Mouse (Mus musculus) cerebellum, adult 2 months (tissue): Measurements from ENCODE around the gene Il4i1. TPM values are rescaled to one million over a fixed set of nuclear protein-coding genes. Genes with fewer than 3 reads are reported as not detected.

ENCODE experiments used
- DNase-seq, 2 experiments: peaks; one replicate each; pipeline ENCODE4 v3.0.0; 2021
- H3K27ac ChIP-seq: fragments of 200-500 bp; 2 replicates; pipeline ENCODE4 v1.5.1; 2012; ENCODE audit warnings: low read length, control low read depth, inconsistent platforms; ENCODE audit not compliant: insufficient read depth
- H3K27me3 ChIP-seq: fragments of 200-500 bp; 2 replicates; pipeline ENCODE4 v1.6.1; 2012; ENCODE audit warnings: inconsistent platforms, mild to moderate bottlenecking, low read length, moderate library complexity; ENCODE audit not compliant: control insufficient read depth, insufficient read depth
- H3K4me1 ChIP-seq: fragments of 200-500 bp; 2 replicates; pipeline ENCODE4 v1.6.1; 2011; ENCODE audit warnings: low read length; ENCODE audit not compliant: control insufficient read depth, insufficient read depth
- H3K4me3 ChIP-seq: fragments of 200-500 bp; replicated peaks from 2 replicates; pipeline ENCODE3; 2011; ENCODE audit warnings: mild to moderate bottlenecking, low read depth, low read length, control low read depth; ENCODE audit not compliant: insufficient read depth
- CTCF ChIP-seq: fragments of 200-500 bp; IDR thresholded peaks from 2 replicates; pipeline ENCODE4 v1.5.1; 2011; ENCODE audit warnings: low read depth, mild to moderate bottlenecking, control low read depth, low read length, moderate library complexity, borderline replicate concordance; ENCODE audit not compliant: insufficient read depth
- POLR2A ChIP-seq: fragments of 200-500 bp; IDR thresholded peaks from 2 replicates; pipeline ENCODE4 v1.6.1; 2011; ENCODE audit warnings: low read length, control low read depth, borderline replicate concordance; ENCODE audit not compliant: insufficient read depth
- WGBS: fragments of 180-500 bp; shearing (Covaris S2); methylation state at CpG from one replicate; pipeline ENCODE4 v1.1.7; 2018; 5-methylcytosine and 5-hydroxymethylcytosine counted together
- polyA plus RNA-seq: library from polyadenylated mRNA; depleted of rRNA; stranded (reverse); fragments of >200 nt; gene quantifications from 2 replicates; pipeline ENCODE4 v1.2.3, GENCODE M21; 2012

The Il4i1 gene
- polyA plus RNA-seq, 1 experiment, result 1.9 TPM

DNA sequence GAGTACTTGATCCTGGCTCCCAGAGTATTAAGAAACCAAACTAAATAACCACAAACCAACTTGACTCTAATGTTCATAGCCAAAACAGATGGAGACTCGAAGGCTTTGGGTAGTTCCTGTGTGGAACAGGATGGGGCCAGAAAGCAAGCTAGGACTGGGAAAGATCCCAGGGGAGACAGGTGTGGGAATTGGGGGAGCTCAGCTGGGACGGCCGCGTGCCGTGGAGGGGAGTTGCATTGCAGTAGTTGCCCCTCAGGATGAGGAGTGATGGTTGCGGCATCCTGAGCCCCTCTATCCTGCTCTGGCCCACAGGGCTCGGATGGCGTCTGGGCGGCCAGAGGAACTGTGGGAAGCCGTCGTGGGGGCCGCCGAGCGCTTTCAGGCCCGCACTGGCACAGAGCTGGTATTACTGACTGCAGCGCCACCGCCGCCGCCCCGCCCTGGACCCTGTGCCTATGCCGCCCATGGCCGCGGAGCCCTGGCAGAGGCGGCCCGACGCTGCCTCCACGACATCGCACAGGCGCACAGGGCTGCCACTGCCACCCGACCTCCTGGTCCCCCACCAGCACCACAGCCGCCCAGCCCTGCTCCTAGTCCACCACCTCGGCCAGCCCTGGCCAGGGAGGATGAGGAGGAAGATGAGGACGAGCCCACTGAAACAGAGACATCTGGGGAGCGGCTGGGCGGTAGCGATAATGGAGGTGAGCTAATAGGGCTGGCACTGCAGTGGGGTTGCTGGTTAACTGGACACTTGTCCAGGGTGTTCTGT lies 36.3 kb downstream of the Il4i1 start:
- no peak overlapping the region for H3K4me3 ChIP-seq
- no peak for DNase-seq
- H3K4me1 ChIP-seq, result peaks cover 9% of the 10 kb centered on the region
- H3K27ac ChIP-seq, result no peak overlapping the region
- TF ChIP-seq CTCF (no peak), POLR2A (no peak)
- no peaks in the 10 kb centered on the region for H3K27me3 ChIP-seq
- WGBS, result 77% methylated on average over 36 of the region's 36 CpGs

DNA sequence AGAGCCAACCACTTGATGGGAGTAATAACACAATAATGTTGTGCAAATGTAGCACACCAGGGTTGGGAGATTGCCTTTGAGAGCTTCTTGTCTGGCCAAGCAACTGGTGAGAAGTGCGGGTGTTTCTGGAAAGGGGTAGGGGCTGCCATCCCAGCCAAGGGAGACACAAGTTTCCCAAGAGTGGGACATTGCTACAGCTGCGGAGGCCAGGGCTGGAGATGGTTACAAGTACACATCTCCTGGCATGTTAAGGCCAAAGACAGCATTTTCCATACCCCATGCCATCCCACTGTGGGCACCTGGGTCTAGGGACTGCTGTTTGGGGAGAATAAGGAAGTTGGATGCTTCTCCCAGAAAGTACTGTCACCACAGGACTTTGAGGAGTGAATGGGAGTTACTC lies 36.9 kb downstream of the Il4i1 start:
- Histone ChIP-seq H3K4me3 (no peak overlapping the region), H3K27me3 (no peaks in the 10 kb centered on the region), H3K4me1 (peaks cover 9% of the 10 kb centered on the region), H3K27ac (no peak overlapping the region)
- TF ChIP-seq POLR2A, result no peak
- TF ChIP-seq CTCF, result no peak
- DNase-seq, result no peak
- 91% methylated on average over 2 of the region's 2 CpGs for WGBS

DNA sequence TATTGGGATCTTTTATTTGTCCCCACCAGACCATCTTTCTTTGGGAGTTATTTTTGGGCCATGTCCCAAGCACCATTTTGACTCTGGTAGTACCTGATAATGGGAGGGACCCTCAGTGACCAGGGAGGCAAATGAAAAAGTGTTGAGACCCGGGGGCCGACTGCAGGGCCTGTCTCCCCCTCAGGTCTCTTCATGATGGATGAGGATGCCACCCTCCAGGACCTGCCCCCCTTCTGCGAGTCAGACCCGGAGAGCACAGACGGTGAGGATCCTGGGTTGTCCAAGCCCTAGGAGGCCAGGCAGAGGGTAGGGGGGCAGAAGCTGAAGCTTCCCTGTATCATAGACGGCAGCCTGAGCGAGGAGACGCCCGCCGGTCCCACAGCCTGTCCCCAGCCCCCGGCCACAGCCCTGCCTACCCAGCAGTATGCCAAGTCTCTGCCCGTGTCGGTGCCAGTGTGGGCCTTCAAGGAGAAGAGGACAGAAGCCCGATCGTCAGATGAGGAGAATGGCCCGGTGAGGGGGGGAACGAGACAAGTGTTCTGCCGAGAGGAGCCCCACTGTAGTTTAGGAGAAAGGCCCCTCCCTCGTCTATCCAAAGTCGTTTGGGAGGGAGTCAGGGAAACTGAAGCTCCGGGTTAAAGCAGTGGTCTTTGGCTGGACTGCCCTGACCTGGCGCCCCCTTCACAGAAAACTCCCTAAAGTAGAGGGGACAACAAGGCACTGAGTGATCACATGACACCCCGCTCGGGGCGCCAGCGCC lies 37.6 kb downstream of the Il4i1 start:
- 10% methylated on average over 26 of the region's 26 CpGs for WGBS
- no peaks in the 10 kb centered on the region for H3K27me3 ChIP-seq
- DNase-seq, result peak in 1 of 2 experiments; percentile 41
- peaks cover 9% of the 10 kb centered on the region for H3K4me1 ChIP-seq
- H3K4me3 ChIP-seq, result peak overlapping the region; percentile 69
- peak overlapping the region; percentile 93 for H3K27ac ChIP-seq
- TF ChIP-seq CTCF (no peak), POLR2A (no peak)

DNA sequence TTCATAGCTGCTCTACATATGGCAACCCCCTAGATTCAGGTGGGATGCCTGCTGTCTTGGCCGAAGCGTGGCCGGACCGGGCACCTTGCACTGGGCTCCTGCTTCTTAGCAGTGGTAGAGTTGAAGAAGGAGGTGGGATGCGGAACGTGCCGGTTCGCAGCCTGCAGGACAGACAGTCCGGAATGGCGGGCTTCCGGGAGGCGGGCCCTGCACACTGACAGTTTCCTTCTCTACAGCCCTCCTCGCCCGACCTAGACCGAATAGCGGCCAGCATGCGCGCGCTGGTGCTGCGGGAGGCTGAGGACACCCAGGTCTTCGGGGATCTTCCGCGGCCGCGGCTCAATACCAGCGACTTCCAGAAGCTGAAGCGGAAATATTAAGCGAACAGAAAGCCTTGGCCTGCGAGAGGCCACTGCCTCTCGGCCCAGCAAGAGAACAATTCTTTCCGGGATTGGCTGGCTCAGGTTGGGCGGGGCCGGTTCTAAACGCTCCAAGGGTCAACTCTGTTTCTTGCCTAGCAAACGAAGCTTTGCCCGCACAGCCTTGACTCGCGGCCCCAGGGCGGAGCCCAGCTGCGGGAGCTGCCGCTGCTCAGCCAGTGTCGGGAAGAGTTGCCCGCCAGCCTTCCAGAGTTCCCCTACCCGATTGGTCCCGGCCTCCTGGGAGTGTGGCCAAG lies 38.3 kb downstream of the Il4i1 start:
- H3K4me3 ChIP-seq, result peak overlapping the region; percentile 69
- peak; percentile 79 for TF ChIP-seq POLR2A
- TF ChIP-seq CTCF, result no peak
- WGBS, result under 1% methylated on average over 45 of the region's 45 CpGs
- peak; percentile 83 to 87 for DNase-seq
- peak overlapping the region; percentile 93 for H3K27ac ChIP-seq
- H3K27me3 ChIP-seq, result no peaks in the 10 kb centered on the region
- H3K4me1 ChIP-seq, result peaks cover 9% of the 10 kb centered on the region

DNA sequence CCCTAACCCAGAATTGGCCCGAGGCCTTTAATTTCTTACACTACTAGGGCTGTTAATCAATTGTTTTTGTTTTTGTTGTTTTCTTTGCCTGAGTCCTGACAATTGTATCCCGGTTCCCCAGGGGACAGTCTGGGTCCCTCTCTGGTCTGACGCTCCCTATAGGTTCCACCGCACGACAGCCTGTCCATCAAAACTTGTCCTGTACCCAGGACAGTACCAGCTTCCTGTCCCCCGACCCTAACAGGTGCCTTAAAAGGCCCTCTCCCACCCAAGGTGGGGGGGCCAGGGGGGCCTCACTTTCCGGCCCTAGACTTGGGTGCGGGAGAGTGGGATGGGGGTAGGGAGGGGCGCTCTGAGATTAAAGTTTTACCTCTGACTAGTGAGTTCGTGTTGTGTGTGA lies 38.8 kb downstream of the Il4i1 start:
- H3K4me3 ChIP-seq, result peak overlapping the region; percentile 69
- H3K27ac ChIP-seq, result peak overlapping the region; percentile 93
- 19% methylated on average over 10 of the region's 10 CpGs for WGBS
- no peaks in the 10 kb centered on the region for H3K27me3 ChIP-seq
- TF ChIP-seq POLR2A (no peak), CTCF (no peak)
- H3K4me1 ChIP-seq, result peaks cover 9% of the 10 kb centered on the region
- no peak for DNase-seq

DNA sequence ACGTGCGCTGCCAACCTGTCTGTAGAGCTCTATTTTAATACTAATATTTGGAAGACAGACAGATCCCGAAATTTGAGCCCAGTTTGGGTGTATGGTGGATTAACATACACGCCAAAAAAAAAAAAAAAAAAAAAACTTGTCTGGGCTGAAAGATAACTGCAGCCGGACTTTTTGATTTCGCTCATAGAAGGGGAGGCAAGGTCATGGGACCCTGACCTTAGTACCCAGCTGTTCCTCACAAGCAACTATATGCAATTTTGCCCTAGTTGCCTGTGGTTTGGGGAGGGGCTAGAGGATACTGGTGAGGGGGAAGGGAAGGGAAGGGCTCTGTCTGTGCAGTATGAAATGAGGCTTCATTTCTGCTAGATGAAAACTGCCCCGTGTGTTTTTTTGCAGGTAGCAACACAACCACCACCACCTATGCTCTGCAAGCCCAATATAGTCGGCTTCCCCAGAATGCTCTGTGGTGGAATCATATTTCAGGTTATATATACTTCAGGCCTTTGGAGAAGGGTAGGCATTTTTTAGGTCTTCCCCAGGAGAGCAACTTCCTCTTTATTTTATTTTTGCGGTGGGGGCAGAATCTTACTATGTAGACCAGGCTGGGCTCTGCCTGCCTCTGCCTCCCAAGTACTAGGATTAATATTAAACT lies 40.2 kb downstream of the Il4i1 start:
- H3K27ac ChIP-seq, result peak overlapping the region; percentile 18; the same call in 1 of the 2 replicates
- 65% methylated on average over 9 of the region's 9 CpGs for WGBS
- peak overlapping the region; percentile 59 for H3K4me3 ChIP-seq
- peaks cover 15% of the 10 kb centered on the region for H3K4me1 ChIP-seq
- H3K27me3 ChIP-seq, result no peaks in the 10 kb centered on the region
- TF ChIP-seq CTCF (no peak), POLR2A (no peak)
- DNase-seq, result no peak

DNA sequence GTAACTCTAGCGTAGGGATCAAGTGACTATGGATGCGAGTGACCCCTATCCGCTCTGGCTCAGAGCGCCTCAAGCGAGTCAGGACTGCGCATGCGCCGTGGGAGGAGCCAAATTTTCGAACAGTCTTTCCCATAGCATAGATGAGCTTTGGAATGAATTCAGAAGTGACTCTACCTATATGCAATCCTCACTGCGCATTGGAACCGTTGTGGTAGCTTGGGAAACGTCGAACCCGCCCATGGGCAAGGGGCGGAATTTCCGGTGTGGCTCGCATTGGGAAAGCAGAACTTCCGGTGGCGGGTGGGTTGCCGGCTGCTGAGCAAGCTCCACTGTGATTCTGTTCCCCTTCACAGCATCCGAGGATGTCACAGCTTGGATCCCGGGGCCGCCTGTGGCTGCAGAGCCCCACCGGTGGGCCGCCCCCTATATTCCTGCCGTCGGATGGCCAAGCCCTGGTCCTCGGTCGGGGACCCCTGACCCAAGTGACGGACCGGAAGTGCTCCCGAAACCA lies 40.9 kb downstream of the Il4i1 start, which contains the start of gene Pnkp:
Gene Pnkp, plus strand, starts transcription at position 98 of the 511 bp plus-strand sequence.
- DNase-seq, result peak; percentile 86 to 88
- under 1% methylated on average over 32 of the region's 32 CpGs for WGBS
- H3K27ac ChIP-seq, result peak within 1 kb of the TSS; percentile 59
- TF ChIP-seq CTCF, result no peak
- TF ChIP-seq POLR2A, result peak; percentile 85; the same call in 1 of the 2 replicates
- H3K4me3 ChIP-seq, result peak within 1 kb of the TSS; percentile 59
- H3K4me1 ChIP-seq, result peaks cover 14% of the 10 kb centered on the region
- H3K27me3 ChIP-seq, result no peaks in the 10 kb centered on the region
